Mouse (Mus musculus): ENCODE data around the gene Ank3. TPM values are rescaled to one million over a fixed set of nuclear protein-coding genes. Genes with fewer than 3 reads are reported as not detected.

Ank3 gene
- polyA plus RNA-seq, 1 experiment from 2014 or later = 30.6 TPM

- Histone ChIP-seq H3K4me2 (no peak overlapping the region), H3K9ac (no peak overlapping the region), H3K27ac (no peak overlapping the region), H3K4me1 (replicated peaks) (peaks cover 21% of the 10 kb centered on the region), H3K27me3 (no peaks in the 10 kb centered on the region), H3K36me3 (no peaks in the 10 kb centered on the region), H3K9me3 (replicated peaks) (no peaks in the 10 kb centered on the region), H3K4me3 (no peak overlapping the region)
- 88% methylated on average over 4 of the region's 4 CpGs for WGBS
- ATAC-seq (replicated peaks; ENCODE audit: insufficient number of reproducible peaks, insufficient read depth, low FRiP score, low read depth) = no peak
Observed at GRCm38 (mm10) chr10:69562931-69563330, 164.4 kb downstream of the Ank3 start.

- H3K9me3 ChIP-seq (replicated peaks) = no peaks in the 10 kb centered on the region
- peak overlapping the region; percentile 78 for H3K27ac ChIP-seq
- H3K4me2 ChIP-seq = peak overlapping the region; percentile 44
- ATAC-seq (replicated peaks; ENCODE audit: insufficient number of reproducible peaks, insufficient read depth, low FRiP score, low read depth) = peak; percentile 83
- H3K27me3 ChIP-seq = no peaks in the 10 kb centered on the region
- no peak overlapping the region for H3K4me3 ChIP-seq
- WGBS = 21% methylated on average over 4 of the region's 4 CpGs
- H3K9ac ChIP-seq = no peak overlapping the region
- H3K4me1 ChIP-seq (replicated peaks) = peaks cover 26% of the 10 kb centered on the region
- no peaks in the 10 kb centered on the region for H3K36me3 ChIP-seq
Observed at GRCm38 (mm10) chr10:69565052-69565451, 166.5 kb downstream of the Ank3 start.

GRCm38 (mm10) chr10:69568976-69569375 lies 170.4 kb downstream of the Ank3 start:
- H3K36me3 ChIP-seq = no peaks in the 10 kb centered on the region
- H3K27ac ChIP-seq = peak overlapping the region; percentile 50; the same call in 1 of the 2 replicates
- ATAC-seq (replicated peaks; ENCODE audit: insufficient number of reproducible peaks, insufficient read depth, low FRiP score, low read depth) = no peak
- peaks cover 54% of the 10 kb centered on the region for H3K4me1 ChIP-seq (replicated peaks)
- no peaks in the 10 kb centered on the region for H3K27me3 ChIP-seq
- no peak overlapping the region for H3K9ac ChIP-seq
- no peaks in the 10 kb centered on the region for H3K9me3 ChIP-seq (replicated peaks)
- 71% methylated on average over 5 of the region's 5 CpGs for WGBS
- H3K4me3 ChIP-seq = no peak overlapping the region
- no peak overlapping the region for H3K4me2 ChIP-seq

GRCm38 (mm10) chr10:69569740-69570139 lies 171.2 kb downstream of the Ank3 start:
- H3K9ac ChIP-seq = no peak overlapping the region
- no peak overlapping the region for H3K4me2 ChIP-seq
- H3K27me3 ChIP-seq = no peaks in the 10 kb centered on the region
- H3K9me3 ChIP-seq (replicated peaks) = no peaks in the 10 kb centered on the region
- WGBS = 41% methylated on average over 8 of the region's 8 CpGs
- H3K36me3 ChIP-seq = no peaks in the 10 kb centered on the region
- no peak overlapping the region for H3K4me3 ChIP-seq
- H3K27ac ChIP-seq = peak overlapping the region; percentile 50
- H3K4me1 ChIP-seq (replicated peaks) = peaks cover 52% of the 10 kb centered on the region
- ATAC-seq (replicated peaks; ENCODE audit: insufficient number of reproducible peaks, insufficient read depth, low FRiP score, low read depth) = no peak

- Histone ChIP-seq H3K9ac (no peak overlapping the region), H3K9me3 (replicated peaks) (no peaks in the 10 kb centered on the region), H3K4me2 (peak overlapping the region; percentile 61), H3K36me3 (no peaks in the 10 kb centered on the region), H3K4me3 (peak overlapping the region; percentile 37), H3K27me3 (no peaks in the 10 kb centered on the region), H3K4me1 (replicated peaks) (peaks cover 47% of the 10 kb centered on the region), H3K27ac (peak overlapping the region; percentile 50)
- WGBS = 24% methylated on average over 18 of the region's 18 CpGs
- ATAC-seq (replicated peaks; ENCODE audit: insufficient number of reproducible peaks, insufficient read depth, low FRiP score, low read depth) = no peak
Observed at GRCm38 (mm10) chr10:69570466-69571288, 172.1 kb downstream of the Ank3 start.

- no peaks in the 10 kb centered on the region for H3K9me3 ChIP-seq (replicated peaks)
- 3% methylated on average over 8 of the region's 8 CpGs for WGBS
- H3K9ac ChIP-seq = no peak overlapping the region
- no peak for ATAC-seq (replicated peaks; ENCODE audit: insufficient number of reproducible peaks, insufficient read depth, low FRiP score, low read depth)
- H3K4me2 ChIP-seq = peak overlapping the region; percentile 61
- H3K36me3 ChIP-seq = no peaks in the 10 kb centered on the region
- H3K4me1 ChIP-seq (replicated peaks) = peaks cover 47% of the 10 kb centered on the region
- peak overlapping the region; percentile 37 for H3K4me3 ChIP-seq
- H3K27ac ChIP-seq = peak overlapping the region; percentile 39
- no peaks in the 10 kb centered on the region for H3K27me3 ChIP-seq
Observed at GRCm38 (mm10) chr10:69571422-69571821, 172.8 kb downstream of the Ank3 start.

- peaks cover 52% of the 10 kb centered on the region for H3K4me1 ChIP-seq (replicated peaks)
- H3K4me2 ChIP-seq = peak overlapping the region; percentile 61
- peak overlapping the region; percentile 37 for H3K4me3 ChIP-seq
- no peaks in the 10 kb centered on the region for H3K36me3 ChIP-seq
- no peak overlapping the region for H3K27ac ChIP-seq
- H3K9me3 ChIP-seq (replicated peaks) = no peaks in the 10 kb centered on the region
- 5% methylated on average over 9 of the region's 9 CpGs for WGBS
- no peaks in the 10 kb centered on the region for H3K27me3 ChIP-seq
- no peak overlapping the region for H3K9ac ChIP-seq
- no peak for ATAC-seq (replicated peaks; ENCODE audit: insufficient number of reproducible peaks, insufficient read depth, low FRiP score, low read depth)
Observed at GRCm38 (mm10) chr10:69571972-69572371, 173.4 kb downstream of the Ank3 start.

- H3K9ac ChIP-seq = no peak overlapping the region
- no peaks in the 10 kb centered on the region for H3K27me3 ChIP-seq
- no peak overlapping the region for H3K4me3 ChIP-seq
- H3K27ac ChIP-seq = no peak overlapping the region
- H3K4me1 ChIP-seq (replicated peaks) = peaks cover 58% of the 10 kb centered on the region
- no peak for ATAC-seq (replicated peaks; ENCODE audit: insufficient number of reproducible peaks, insufficient read depth, low FRiP score, low read depth)
- H3K9me3 ChIP-seq (replicated peaks) = no peaks in the 10 kb centered on the region
- H3K4me2 ChIP-seq = no peak overlapping the region
- 51% methylated on average over 7 of the region's 7 CpGs for WGBS
- no peaks in the 10 kb centered on the region for H3K36me3 ChIP-seq
Observed at GRCm38 (mm10) chr10:69573054-69573453, 174.5 kb downstream of the Ank3 start.

GRCm38 (mm10) chr10:69573746-69574145 lies 175.2 kb downstream of the Ank3 start:
- Histone ChIP-seq H3K4me3 (0 out of 2 replicates have a peak overlapping the region, but pooled peaks have one; percentile 17), H3K9ac (no peak overlapping the region), H3K4me2 (peak overlapping the region; percentile 41), H3K4me1 (replicated peaks) (peaks cover 62% of the 10 kb centered on the region), H3K27ac (no peak overlapping the region), H3K27me3 (no peaks in the 10 kb centered on the region), H3K36me3 (no peaks in the 10 kb centered on the region), H3K9me3 (replicated peaks) (no peaks in the 10 kb centered on the region)
- 11% methylated on average over 3 of the region's 3 CpGs for WGBS
- ATAC-seq (replicated peaks; ENCODE audit: insufficient number of reproducible peaks, insufficient read depth, low FRiP score, low read depth) = no peak

- H3K27ac ChIP-seq = 0 out of 2 replicates have a peak overlapping the region, but pooled peaks have one; percentile 9
Observed at GRCm38 (mm10) chr10:69574190-69574663, 175.7 kb downstream of the Ank3 start.

GRCm38 (mm10) chr10:69574894-69575293 lies 176.3 kb downstream of the Ank3 start:
- Histone ChIP-seq H3K4me2 (no peak overlapping the region), H3K4me3 (no peak overlapping the region), H3K4me1 (replicated peaks) (peaks cover 64% of the 10 kb centered on the region), H3K36me3 (no peaks in the 10 kb centered on the region), H3K9ac (no peak overlapping the region), H3K9me3 (replicated peaks) (no peaks in the 10 kb centered on the region), H3K27me3 (no peaks in the 10 kb centered on the region), H3K27ac (no peak overlapping the region)
- no peak for ATAC-seq (replicated peaks; ENCODE audit: insufficient number of reproducible peaks, insufficient read depth, low FRiP score, low read depth)
- WGBS = 64% methylated on average over 9 of the region's 9 CpGs

More at GRCm38 (mm10) chr10:69574190-69574663, 175.7 kb downstream of the Ank3 start:
- Histone ChIP-seq H3K4me3 (0 out of 2 replicates have a peak overlapping the region, but pooled peaks have one; percentile 17), H3K9me3 (replicated peaks) (no peaks in the 10 kb centered on the region), H3K36me3 (no peaks in the 10 kb centered on the region), H3K9ac (0 out of 2 replicates have a peak overlapping the region, but pooled peaks have one; percentile 27), H3K4me2 (peak overlapping the region; percentile 41), H3K4me1 (replicated peaks) (peaks cover 61% of the 10 kb centered on the region), H3K27me3 (no peaks in the 10 kb centered on the region)
- 8% methylated on average over 11 of the region's 11 CpGs for WGBS
- no peak for ATAC-seq (replicated peaks; ENCODE audit: insufficient number of reproducible peaks, insufficient read depth, low FRiP score, low read depth)

Measured in heart, embryonic 15.5 days (tissue).